Mouse (Mus musculus) hindbrain, embryonic 12.5 days (tissue): ENCODE data around the gene Usp32. TPM values are rescaled to one million over a fixed set of nuclear protein-coding genes. Genes with fewer than 3 reads are reported as not detected.

Experiments used
- ATAC-seq: fragments of 200-750 bp; cut with Nextera tagmentation; 2 replicates; pipeline ENCODE4 v1.8.0; 2017; ENCODE audit warnings: moderate TSS enrichment; ENCODE audit not compliant: low FRiP score
- H3K27ac ChIP-seq: fragments of 300-500 bp; sonication (generic); 2 replicates; pipeline ENCODE4 v1.5.1; 2016; ENCODE audit warnings: mild to moderate bottlenecking
- H3K27me3 ChIP-seq: fragments of 300-500 bp; sonication (generic); 2 replicates; pipeline ENCODE4 v1.6.1; 2016; ENCODE audit warnings: mild to moderate bottlenecking
- H3K36me3 ChIP-seq: fragments of 300-500 bp; sonication (generic); 2 replicates; pipeline ENCODE4 v1.6.1; 2016; ENCODE audit warnings: mild to moderate bottlenecking
- H3K4me1 ChIP-seq: fragments of 300-500 bp; sonication (generic); 2 replicates; pipeline ENCODE4 v1.6.1; 2016
- H3K4me2 ChIP-seq: fragments of 300-500 bp; sonication (generic); replicated peaks from 2 replicates; pipeline ENCODE4 v1.6.1; 2016; ENCODE audit warnings: mild to moderate bottlenecking
- H3K4me3 ChIP-seq: fragments of 300-500 bp; sonication (generic); 2 replicates; pipeline ENCODE4 v1.5.1; 2016; ENCODE audit warnings: mild to moderate bottlenecking
- H3K9ac ChIP-seq: fragments of 300-500 bp; sonication (generic); 2 replicates; pipeline ENCODE4 v1.6.1; 2016; ENCODE audit warnings: mild to moderate bottlenecking, moderate library complexity
- H3K9me3 ChIP-seq: fragments of 300-500 bp; sonication (generic); replicated peaks from 2 replicates; pipeline ENCODE4 v1.6.1; 2016; ENCODE audit warnings: mild to moderate bottlenecking
- WGBS: fragments of 180-500 bp; shearing (Covaris S2); methylation state at CpG from one replicate; pipeline ENCODE4 v1.1.7; 2016; 5-methylcytosine and 5-hydroxymethylcytosine counted together
- polyA plus RNA-seq: library from polyadenylated mRNA; unstranded; fragments of >200 nt; fragmentation: Nextera tagmentation; extraction: Ambion mirVana; gene quantifications from 2 replicates; pipeline ENCODE4 v1.2.1, GENCODE M21; 2016

Gene Usp32
- polyA plus RNA-seq, 1 experiment from 2014 or later, result 11.4 TPM

- no peak overlapping the region for H3K9ac ChIP-seq
- H3K27ac ChIP-seq, result no peak overlapping the region
- H3K27me3 ChIP-seq, result no peaks in the 10 kb centered on the region
- ATAC-seq, result no peak
- H3K9me3 ChIP-seq, result no peaks in the 10 kb centered on the region
- no peak overlapping the region for H3K4me3 ChIP-seq
- H3K4me2 ChIP-seq, result no peak overlapping the region
- H3K36me3 ChIP-seq, result peaks cover 41% of the 10 kb centered on the region
- no peaks in the 10 kb centered on the region for H3K4me1 ChIP-seq
Measured at GRCm38 (mm10) chr11:85013121-85013520, 126.8 kb downstream of the Usp32 start.

GRCm38 (mm10) chr11:85003566-85003965 is 136.4 kb downstream of the Usp32 start:
- Histone ChIP-seq H3K4me3 (no peak overlapping the region), H3K27me3 (no peaks in the 10 kb centered on the region), H3K9ac (no peak overlapping the region), H3K9me3 (no peaks in the 10 kb centered on the region), H3K36me3 (peaks cover 36% of the 10 kb centered on the region), H3K27ac (no peak overlapping the region), H3K4me1 (no peaks in the 10 kb centered on the region), H3K4me2 (no peak overlapping the region)
- no peak for ATAC-seq
- WGBS, result 97% methylated on average over 3 of the region's 3 CpGs

DNA sequence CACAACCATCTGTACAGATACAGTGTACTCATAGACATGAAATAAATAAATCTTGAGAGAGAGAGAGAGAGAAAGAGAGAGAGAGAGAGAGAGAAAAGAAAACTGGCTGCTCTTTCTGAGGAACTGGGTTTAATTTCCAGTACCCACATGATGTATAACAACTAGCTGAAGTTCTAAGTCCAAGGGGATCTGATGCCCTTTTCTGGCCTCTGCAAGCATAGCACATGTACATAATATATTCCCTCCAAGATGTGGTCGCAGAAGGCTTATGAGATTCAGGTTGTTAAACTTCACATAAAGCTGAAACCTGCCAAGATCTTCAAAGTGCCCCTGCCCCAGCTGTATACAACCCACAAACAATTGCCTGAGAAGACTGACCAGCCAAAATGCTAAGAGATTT is 144.7 kb downstream of the Usp32 start:
- Histone ChIP-seq H3K36me3 (peaks cover 55% of the 10 kb centered on the region), H3K4me1 (no peaks in the 10 kb centered on the region)

GRCm38 (mm10) chr11:84992996-84993395 is 147.0 kb downstream of the Usp32 start:
- no peak overlapping the region for H3K4me2 ChIP-seq
- no peak overlapping the region for H3K4me3 ChIP-seq
- 88% methylated on average over 1 of the region's 1 CpGs for whole genome bisulfite sequencing
- no peaks in the 10 kb centered on the region for H3K4me1 ChIP-seq
- H3K27me3 ChIP-seq, result no peaks in the 10 kb centered on the region
- ATAC-seq, result no peak
- no peaks in the 10 kb centered on the region for H3K9me3 ChIP-seq
- no peak overlapping the region for H3K27ac ChIP-seq
- H3K36me3 ChIP-seq, result peaks cover 60% of the 10 kb centered on the region
- H3K9ac ChIP-seq, result no peak overlapping the region

More for the DNA sequence above, 144.7 kb downstream of the Usp32 start:
- no peak overlapping the region for H3K4me3 ChIP-seq
- ATAC-seq, result no peak
- 89% methylated on average over 1 of the region's 1 CpGs for WGBS
- no peak overlapping the region for H3K4me2 ChIP-seq
- H3K27me3 ChIP-seq, result no peaks in the 10 kb centered on the region
- H3K27ac ChIP-seq, result no peak overlapping the region
- H3K9ac ChIP-seq, result no peak overlapping the region
- no peaks in the 10 kb centered on the region for H3K9me3 ChIP-seq

DNA sequence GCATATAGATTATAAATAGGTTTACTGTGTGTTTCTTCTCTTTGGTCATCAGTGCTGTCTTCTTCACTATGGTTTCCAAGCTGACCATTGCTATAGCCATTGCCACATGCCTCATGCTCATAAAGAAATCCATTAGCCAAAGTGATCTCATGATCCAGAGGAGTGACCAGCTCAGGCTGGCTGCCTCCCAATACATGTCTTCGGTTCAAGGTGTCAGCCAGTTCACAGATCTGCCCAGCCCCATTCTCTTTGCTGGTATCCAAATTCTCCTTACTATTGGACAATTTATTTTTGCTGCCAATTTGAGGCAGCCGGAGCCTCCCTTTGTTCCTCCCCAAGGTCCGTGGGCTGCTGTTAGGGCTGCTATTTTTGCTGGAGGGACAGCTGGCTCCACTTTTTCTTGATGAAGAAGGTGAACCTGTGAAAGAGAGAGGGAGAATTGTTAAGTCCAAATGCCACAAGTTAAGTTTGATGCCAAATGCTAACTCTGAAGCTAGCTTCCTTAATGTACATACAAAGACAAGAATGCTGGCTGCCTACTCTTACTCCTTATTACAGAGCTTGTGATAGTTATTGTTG is 151.5 kb downstream of the Usp32 start:
- Histone ChIP-seq H3K4me3 (no peak overlapping the region), H3K36me3 (peaks cover 48% of the 10 kb centered on the region), H3K9me3 (no peaks in the 10 kb centered on the region), H3K4me2 (no peak overlapping the region), H3K27ac (no peak overlapping the region), H3K4me1 (no peaks in the 10 kb centered on the region), H3K9ac (no peak overlapping the region), H3K27me3 (no peaks in the 10 kb centered on the region)
- 88% methylated on average over 3 of the region's 3 CpGs for WGBS
- ATAC-seq, result no peak

DNA sequence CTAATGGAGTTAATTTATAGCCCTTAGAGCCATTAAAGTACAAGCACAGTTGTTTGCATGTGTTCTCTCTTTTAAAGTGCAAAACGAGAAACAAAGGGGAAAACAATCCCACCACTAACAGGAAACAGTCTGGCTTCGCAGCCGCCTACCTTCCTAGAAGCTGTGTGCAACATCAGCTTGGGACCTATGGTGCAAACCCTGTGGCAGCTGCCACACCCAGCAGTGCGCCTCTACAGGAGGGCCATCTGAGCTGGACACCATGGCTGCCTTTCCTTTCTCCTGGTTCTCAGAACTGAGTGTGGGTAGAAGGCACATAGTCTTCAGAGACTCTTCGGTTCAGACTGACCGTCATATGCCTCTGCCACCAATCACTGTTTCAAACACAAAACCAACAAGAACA is 154.5 kb downstream of the Usp32 start:
- H3K9ac ChIP-seq, result no peak overlapping the region
- 85% methylated on average over 6 of the region's 6 CpGs for WGBS
- H3K27ac ChIP-seq, result no peak overlapping the region
- H3K9me3 ChIP-seq, result no peaks in the 10 kb centered on the region
- no peak overlapping the region for H3K4me2 ChIP-seq
- no peaks in the 10 kb centered on the region for H3K4me1 ChIP-seq
- peaks cover 24% of the 10 kb centered on the region for H3K36me3 ChIP-seq
- H3K27me3 ChIP-seq, result no peaks in the 10 kb centered on the region
- no peak for ATAC-seq
- H3K4me3 ChIP-seq, result no peak overlapping the region

- H3K9ac ChIP-seq, result no peak overlapping the region
- H3K4me3 ChIP-seq, result no peak overlapping the region
- no peaks in the 10 kb centered on the region for H3K9me3 ChIP-seq
- no peak for ATAC-seq
- no peaks in the 10 kb centered on the region for H3K27me3 ChIP-seq
- WGBS, result 85% methylated on average over 2 of the region's 2 CpGs
- H3K4me1 ChIP-seq, result no peaks in the 10 kb centered on the region
- no peak overlapping the region for H3K27ac ChIP-seq
- H3K36me3 ChIP-seq, result peaks cover 5% of the 10 kb centered on the region
- no peak overlapping the region for H3K4me2 ChIP-seq
Measured at GRCm38 (mm10) chr11:84980697-84981096, 159.3 kb downstream of the Usp32 start.

GRCm38 (mm10) chr11:84979351-84979750 is 160.6 kb downstream of the Usp32 start:
- 54% methylated on average over 1 of the region's 1 CpGs for WGBS
- no peak overlapping the region for H3K4me2 ChIP-seq
- no peak for ATAC-seq
- H3K9me3 ChIP-seq, result no peaks in the 10 kb centered on the region
- H3K36me3 ChIP-seq, result no peaks in the 10 kb centered on the region; the same call in 1 of the 2 replicates
- H3K27ac ChIP-seq, result no peak overlapping the region
- H3K4me1 ChIP-seq, result no peaks in the 10 kb centered on the region
- no peaks in the 10 kb centered on the region for H3K27me3 ChIP-seq
- H3K9ac ChIP-seq, result no peak overlapping the region
- H3K4me3 ChIP-seq, result no peak overlapping the region

DNA sequence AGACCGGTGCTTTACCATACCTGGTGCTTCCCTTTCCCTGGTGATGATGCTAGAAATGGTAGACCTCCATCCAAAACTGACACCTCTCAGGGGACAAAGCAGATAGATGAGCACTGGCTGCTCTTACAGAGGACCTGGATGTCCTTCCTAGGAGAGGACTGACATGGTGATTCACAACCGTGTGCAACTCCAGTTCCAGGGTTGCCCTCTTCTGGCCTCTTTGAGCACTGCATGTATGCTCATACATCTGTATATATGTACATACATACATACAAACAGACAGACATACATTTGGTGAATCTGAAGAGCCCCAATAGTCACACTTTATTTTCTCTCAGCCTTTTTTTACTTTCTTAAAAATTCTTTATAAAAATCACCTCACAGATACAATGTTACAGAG is 161.8 kb downstream of the Usp32 start:
- H3K9ac ChIP-seq, result no peak overlapping the region
- H3K4me2 ChIP-seq, result no peak overlapping the region
- no peaks in the 10 kb centered on the region for H3K4me1 ChIP-seq
- no peaks in the 10 kb centered on the region for H3K27me3 ChIP-seq
- no peaks in the 10 kb centered on the region for H3K9me3 ChIP-seq
- WGBS, result 52% methylated on average over 2 of the region's 2 CpGs
- H3K36me3 ChIP-seq, result no peaks in the 10 kb centered on the region
- no peak overlapping the region for H3K27ac ChIP-seq
- no peak for ATAC-seq
- no peak overlapping the region for H3K4me3 ChIP-seq

DNA sequence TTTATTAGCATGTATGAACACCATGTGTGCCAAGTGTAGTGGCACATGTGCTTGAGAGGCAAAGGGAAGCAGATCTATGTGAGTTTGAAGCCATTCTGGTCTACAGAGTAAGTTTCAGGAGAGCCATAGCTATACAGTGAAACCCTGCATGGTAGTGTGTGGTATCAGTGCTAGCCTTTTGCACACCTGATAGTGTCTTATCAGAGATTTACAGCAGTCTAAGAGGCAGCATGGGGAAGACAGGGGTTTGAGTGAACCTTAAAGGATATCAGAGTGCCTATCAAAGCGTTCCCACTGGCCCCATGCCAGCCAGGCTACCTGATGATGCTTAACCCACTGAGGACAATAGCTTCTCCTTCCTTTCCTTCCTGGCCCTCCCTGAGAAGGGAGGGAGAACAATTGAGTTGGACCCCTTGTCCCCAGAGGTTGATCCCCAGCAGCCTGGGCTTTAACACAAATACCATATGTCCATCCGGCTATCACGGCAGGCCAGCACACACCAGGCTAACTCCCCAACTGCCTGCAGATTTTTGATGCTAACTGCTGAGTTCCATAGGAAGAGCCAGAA is 162.5 kb downstream of the Usp32 start:
- Histone ChIP-seq H3K4me3 (no peak overlapping the region), H3K27ac (no peak overlapping the region), H3K4me1 (no peaks in the 10 kb centered on the region), H3K4me2 (no peak overlapping the region), H3K27me3 (no peaks in the 10 kb centered on the region), H3K36me3 (no peaks in the 10 kb centered on the region), H3K9me3 (no peaks in the 10 kb centered on the region), H3K9ac (no peak overlapping the region)
- no peak for ATAC-seq
- 74% methylated on average over 3 of the region's 3 CpGs for WGBS

DNA sequence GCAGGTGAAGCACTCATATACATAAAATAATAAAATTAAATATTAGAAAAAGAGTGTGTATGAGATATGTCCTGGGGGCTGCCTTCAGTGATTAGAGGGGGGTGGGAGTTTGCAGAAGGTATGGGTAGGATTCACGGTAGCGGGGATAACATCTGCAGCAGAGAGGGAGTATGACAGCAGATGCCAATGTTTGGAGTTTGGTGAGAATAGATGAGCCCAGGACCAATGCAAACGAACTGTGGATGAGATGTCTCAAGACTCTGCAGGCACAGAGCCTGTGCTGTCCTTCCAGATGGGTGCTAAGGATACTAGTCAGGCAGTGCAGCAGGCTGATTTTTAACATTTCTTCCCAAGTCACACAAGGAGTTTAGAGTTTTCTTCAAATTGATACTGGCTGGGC is 163.3 kb downstream of the Usp32 start:
- 85% methylated on average over 3 of the region's 3 CpGs for WGBS
- Histone ChIP-seq H3K4me1 (no peaks in the 10 kb centered on the region), H3K9me3 (no peaks in the 10 kb centered on the region), H3K9ac (no peak overlapping the region), H3K27ac (no peak overlapping the region), H3K36me3 (no peaks in the 10 kb centered on the region), H3K4me2 (no peak overlapping the region), H3K4me3 (no peak overlapping the region), H3K27me3 (no peaks in the 10 kb centered on the region)
- no peak for ATAC-seq

DNA sequence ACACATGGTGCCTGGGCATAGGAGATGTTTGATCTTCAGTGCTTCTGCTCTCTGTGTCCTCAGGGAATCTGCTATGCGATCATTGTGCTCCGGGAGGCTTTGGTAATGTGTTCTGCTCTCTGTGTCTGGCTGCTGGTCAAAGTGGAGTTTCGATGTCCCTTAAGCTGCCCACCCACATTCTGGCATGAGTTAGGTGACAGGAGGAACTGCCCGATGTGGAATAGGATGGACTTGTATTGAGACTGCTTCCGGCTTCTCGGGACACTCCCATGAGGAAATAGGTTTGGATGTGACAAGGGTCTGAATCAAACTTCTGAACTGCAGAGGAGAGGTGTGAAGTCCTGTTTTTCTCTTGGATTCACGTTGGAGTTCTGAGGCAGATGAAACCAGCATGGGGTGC is 165.4 kb downstream of the Usp32 start:
- Histone ChIP-seq H3K4me1 (no peaks in the 10 kb centered on the region), H3K36me3 (no peaks in the 10 kb centered on the region), H3K9ac (no peak overlapping the region), H3K4me2 (no peak overlapping the region), H3K4me3 (no peak overlapping the region), H3K9me3 (no peaks in the 10 kb centered on the region), H3K27ac (no peak overlapping the region), H3K27me3 (no peaks in the 10 kb centered on the region)
- no peak for ATAC-seq
- 77% methylated on average over 7 of the region's 7 CpGs for WGBS

DNA sequence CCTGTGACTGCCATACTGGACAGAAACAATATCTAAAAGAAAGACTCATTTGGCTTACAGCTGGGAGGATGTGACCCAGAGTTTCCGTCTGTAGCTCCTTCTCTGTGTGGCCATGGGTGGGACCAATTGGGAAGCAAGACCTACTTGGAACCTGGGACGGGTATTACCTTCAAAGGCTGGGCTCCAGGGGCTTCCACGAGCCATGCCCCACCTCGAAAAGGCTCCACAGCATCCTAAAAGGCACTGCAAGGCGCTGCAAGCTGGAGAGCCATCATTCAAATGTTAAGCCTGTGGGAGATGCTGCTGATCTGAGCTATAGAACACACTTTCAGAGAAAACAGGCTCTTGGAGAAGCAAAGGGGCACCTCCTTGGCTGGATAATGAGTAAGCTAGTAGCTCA is 166.3 kb downstream of the Usp32 start:
- H3K4me2 ChIP-seq, result no peak overlapping the region
- H3K9ac ChIP-seq, result no peak overlapping the region
- no peaks in the 10 kb centered on the region; the same call in 1 of the 2 replicates for H3K4me1 ChIP-seq
- H3K27ac ChIP-seq, result no peak overlapping the region
- ATAC-seq, result no peak
- no peaks in the 10 kb centered on the region for H3K9me3 ChIP-seq
- H3K36me3 ChIP-seq, result no peaks in the 10 kb centered on the region
- no peaks in the 10 kb centered on the region for H3K27me3 ChIP-seq
- WGBS, result 60% methylated on average over 5 of the region's 5 CpGs
- H3K4me3 ChIP-seq, result no peak overlapping the region
